Mouse (Mus musculus): ENCODE results near the gene Tnks2.

Gene Tnks2

DNA sequence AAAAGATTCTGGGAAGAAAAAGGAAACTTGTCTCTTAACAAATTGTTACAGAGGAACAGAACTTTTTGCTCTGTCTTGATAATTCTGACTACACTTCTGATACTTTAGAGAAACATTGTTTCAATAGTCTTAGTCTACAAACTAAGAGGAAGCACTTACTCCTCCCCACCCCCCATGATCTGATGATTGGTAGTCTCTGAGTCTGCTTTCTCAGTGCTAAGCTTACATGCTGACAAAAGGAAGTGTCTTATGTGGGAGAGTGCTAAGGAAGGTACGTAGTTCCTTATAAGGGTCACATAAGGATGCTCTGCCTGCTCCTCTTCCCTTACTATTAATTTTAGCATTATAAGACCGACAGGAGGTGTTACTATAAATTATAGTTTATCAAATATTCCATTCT is 98.6 kb downstream of the Tnks2 start:
- DNase-seq (ENCODE audit: low spot score): no peak

DNA sequence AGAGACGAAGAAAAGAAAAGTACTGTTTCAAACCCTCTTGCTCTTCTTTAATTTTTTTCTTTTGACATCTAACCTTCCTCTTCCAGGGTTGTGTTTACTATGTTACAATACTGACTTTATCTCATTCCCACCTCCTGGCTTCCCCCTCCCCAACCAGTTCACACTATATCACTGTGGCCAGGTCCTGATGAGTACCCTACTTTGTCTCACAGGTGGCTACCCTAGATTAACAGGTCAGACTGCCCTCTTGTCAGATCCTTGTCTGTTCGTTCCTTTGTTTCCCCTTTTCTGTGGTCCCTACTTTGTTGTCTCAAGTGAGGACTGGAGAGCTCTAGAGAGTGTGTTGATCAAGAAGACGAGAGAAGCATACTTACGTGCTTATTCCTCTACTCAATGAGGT is 102.3 kb downstream of the Tnks2 start:
- DNase-seq (ENCODE audit: low spot score): no peak

DNA sequence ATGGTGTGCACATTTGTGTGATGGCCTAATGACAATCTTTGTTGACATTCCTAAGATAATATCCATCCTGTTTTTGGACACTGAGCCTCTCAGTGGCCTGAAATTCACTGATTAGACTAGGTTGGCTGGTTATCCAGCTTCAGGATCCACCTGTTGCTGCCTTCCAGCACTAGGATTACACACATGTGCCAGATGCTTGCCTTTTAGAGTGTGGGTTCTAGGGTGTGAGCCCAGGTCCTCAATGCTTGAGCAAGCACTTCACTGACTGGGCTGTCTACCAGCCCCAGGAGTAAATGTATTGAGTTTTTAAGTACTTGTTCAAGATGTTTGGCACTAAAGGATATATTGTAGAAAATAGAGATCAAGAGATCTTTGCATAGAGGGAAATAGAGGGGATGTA is 104.0 kb downstream of the Tnks2 start:
- no peak for DNase-seq (ENCODE audit: low spot score)

DNA sequence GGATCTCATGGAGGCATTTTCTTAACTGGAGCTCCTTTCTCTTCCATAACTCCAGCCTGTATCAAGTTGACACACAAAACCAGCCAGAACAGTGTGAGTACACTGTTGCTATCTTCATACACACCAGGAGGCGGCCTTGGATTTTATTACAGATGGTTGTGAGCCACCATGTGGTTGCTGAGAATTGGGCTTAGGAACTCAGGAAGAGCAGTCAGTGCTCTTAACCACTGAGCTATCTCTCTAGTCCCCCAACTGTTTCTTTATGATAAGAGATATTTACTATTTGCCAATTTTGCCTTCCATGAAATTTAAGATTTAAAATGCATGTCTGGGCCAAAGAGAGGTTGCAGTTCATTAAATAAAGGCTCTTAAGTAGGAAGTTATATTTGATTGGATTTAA is 106.0 kb downstream of the Tnks2 start:
- DNase-seq (ENCODE audit: low spot score): no peak
